In the genomic region with DNA sequence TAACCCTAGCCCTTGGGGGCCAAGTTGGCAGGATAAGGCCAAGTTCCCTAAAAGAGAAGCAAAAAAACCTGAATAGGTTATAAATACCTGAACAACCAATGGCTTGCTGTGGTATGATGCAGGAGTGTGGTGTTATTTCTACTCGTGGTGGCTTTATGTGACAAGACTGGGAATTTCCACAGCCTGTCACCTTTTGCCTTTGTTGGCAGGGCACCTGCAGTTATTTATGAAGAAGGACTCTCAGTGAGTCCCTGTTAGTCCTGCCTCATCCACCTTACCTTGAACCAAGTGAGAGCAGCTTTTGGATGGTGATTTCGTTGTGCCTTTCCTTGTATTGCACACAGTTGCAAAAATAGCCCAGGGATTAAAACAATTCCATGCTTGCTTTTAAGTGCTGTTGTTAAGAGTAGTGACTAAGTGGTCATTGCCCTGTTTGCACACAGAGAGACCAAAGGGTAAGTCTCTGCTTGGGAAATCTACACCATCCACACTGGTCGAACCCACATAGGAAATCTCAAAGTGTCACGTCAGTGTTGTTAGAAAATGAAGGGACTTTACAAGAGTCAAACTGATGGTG, we compare ENCODE assay signal across 11 mouse cellular contexts.
DNase-seq lines count a peak whose midpoint lies in the region; ATAC-seq and TF ChIP-seq lines count a peak whose summit lies in the region.
"Had no signal": no experiment of that assay in that cellular context is flagged by ENCODE, and none has a peak within 500 bp of the region (broad histone marks: within the 10 kb centered on the region; RNA-seq: fewer than 3 reads in every experiment).

No protein-coding gene starts in this region.

- no peak for ATAC-seq in heart, embryonic 13.5 days (ENCODE audit: extremely low read depth, insufficient number of reproducible peaks, low FRiP score, low TSS enrichment)
- no peak for ATAC-seq in heart, embryonic 11.5 days (replicated peaks; ENCODE audit: insufficient number of reproducible peaks, low FRiP score, low TSS enrichment)
- ATAC-seq in intestine, postnatal 0 days: peak; percentile 60
- ATAC-seq: CD4-positive, CD25-positive, alpha-beta regulatory T cell, adult 4 months; inflammation-experienced regulatory T-cells, adult 6 months had no signal

- no peaks in the 10 kb centered on the region for H3K27me3 ChIP-seq in heart, embryonic 13.5 days (replicated peaks)
- no peaks in the 10 kb centered on the region for H3K27me3 ChIP-seq in heart, embryonic 11.5 days (ENCODE audit: control insufficient read depth, insufficient read depth, low read length)
- no peaks in the 10 kb centered on the region for H3K27me3 ChIP-seq in intestine, postnatal 0 days (replicated peaks; ENCODE audit: control insufficient read depth, insufficient read depth, low read length)
- H3K27me3 ChIP-seq: embryonic facial prominence, embryonic 13.5 days had no signal

- DNase-seq in lung, postnatal 25 days (ENCODE audit: low spot score): peak; percentile 53
- no peak for DNase-seq in lung, postnatal 14 days
- DNase-seq in yolk sac, embryonic 10.5 days (ENCODE audit: low spot score): peak; percentile 53
- DNase-seq in testis, postnatal 10 days (ENCODE audit: low spot score): no peak
- DNase-seq: right cerebral cortex, postnatal 25 days had no signal

- no peak overlapping the region for H3K4me2 ChIP-seq in heart, embryonic 13.5 days
- no peak overlapping the region for H3K4me2 ChIP-seq in heart, embryonic 11.5 days
- H3K4me2 ChIP-seq in intestine, postnatal 0 days (replicated peaks; ENCODE audit: low read depth): peak overlapping the region; percentile 41
- H3K4me2 ChIP-seq: embryonic facial prominence, embryonic 13.5 days had no signal

- no peak for TF ChIP-seq CTCF in intestine, postnatal 0 days (IDR thresholded peaks at IDR 0.05; ENCODE audit: low read depth)

- peaks cover 49% of the 10 kb centered on the region for H3K36me3 ChIP-seq in heart, embryonic 13.5 days
- peaks cover 8% of the 10 kb centered on the region; the same call in 1 of the 2 replicates for H3K36me3 ChIP-seq in heart, embryonic 11.5 days (ENCODE audit: control insufficient read depth, insufficient read depth, low read length)
- peaks cover 20% of the 10 kb centered on the region; the same call in 1 of the 2 replicates for H3K36me3 ChIP-seq in intestine, postnatal 0 days (ENCODE audit: control insufficient read depth, insufficient read depth)

- H3K4me3 ChIP-seq in heart, embryonic 13.5 days: no peak overlapping the region
- no peak overlapping the region for H3K4me3 ChIP-seq in heart, embryonic 11.5 days (ENCODE audit: low read depth, low read length)
- no peak overlapping the region for H3K4me3 ChIP-seq in intestine, postnatal 0 days (ENCODE audit: low read depth, low read length)
- H3K4me3 ChIP-seq: embryonic facial prominence, embryonic 13.5 days had no signal

- 54% methylated on average over 4 of the region's 4 CpGs for WGBS in heart, embryonic 13.5 days
- 65% methylated on average over 4 of the region's 4 CpGs for whole genome bisulfite sequencing in heart, embryonic 11.5 days (ENCODE audit: insufficient replicate concordance)
- WGBS in intestine, postnatal 0 days: 51% methylated on average over 4 of the region's 4 CpGs

- peaks cover 41% of the 10 kb centered on the region for H3K4me1 ChIP-seq in heart, embryonic 13.5 days
- H3K4me1 ChIP-seq in heart, embryonic 11.5 days (ENCODE audit: control insufficient read depth, insufficient read depth, low read length): peaks cover 3% of the 10 kb centered on the region; the same call in 1 of the 2 replicates
- no peaks in the 10 kb centered on the region; the same call in 1 of the 2 replicates for H3K4me1 ChIP-seq in intestine, postnatal 0 days (replicated peaks; ENCODE audit: control insufficient read depth, insufficient read depth, low read length)

- H3K27ac ChIP-seq in heart, embryonic 13.5 days (replicated peaks): 0 out of 2 replicates have a peak overlapping the region, but pooled peaks have one; percentile 8
- H3K27ac ChIP-seq in heart, embryonic 11.5 days (ENCODE audit: low read depth, low read length): no peak overlapping the region
- peak overlapping the region; percentile 60 for H3K27ac ChIP-seq in intestine, postnatal 0 days (ENCODE audit: low read depth, low read length)
- H3K27ac ChIP-seq: embryonic facial prominence, embryonic 13.5 days had no signal

- H3K9me3 ChIP-seq in heart, embryonic 13.5 days: no peaks in the 10 kb centered on the region
- no peaks in the 10 kb centered on the region for H3K9me3 ChIP-seq in heart, embryonic 11.5 days (replicated peaks; ENCODE audit: control insufficient read depth, low read length)
- no peaks in the 10 kb centered on the region for H3K9me3 ChIP-seq in intestine, postnatal 0 days (ENCODE audit: control insufficient read depth)
- H3K9me3 ChIP-seq: embryonic facial prominence, embryonic 13.5 days had no signal

- no peak overlapping the region for H3K9ac ChIP-seq in heart, embryonic 13.5 days
- H3K9ac ChIP-seq in heart, embryonic 11.5 days (ENCODE audit: low read depth, low read length): no peak overlapping the region
- H3K9ac ChIP-seq in intestine, postnatal 0 days (ENCODE audit: low read depth, low read length): no peak overlapping the region
- H3K9ac ChIP-seq: embryonic facial prominence, embryonic 13.5 days had no signal

Comparison
In these comparisons a context has a peak if more than half of its experiments do, and no peak if none do; other contexts are left out.
1. DNase-seq: peak in lung, postnatal 25 days (single experiment) and yolk sac, embryonic 10.5 days (single experiment); none in lung, postnatal 14 days (single experiment) and testis, postnatal 10 days (single experiment).